Mouse (Mus musculus) layer of hippocampus, postnatal 10 days (tissue): ENCODE measurements at regions not wholly inside any gene's neighbourhood (a gene's known extent, or its start where the extent isn't known, plus 50 kb on each side); places are given as distances from the start of the nearest gene placed in this dataset.

Experiments used
- DNase-seq, 2 experiments: peaks; one replicate each; pipeline ENCODE4 v3.0.0; 2021; ENCODE audit warnings: low spot score in 2 of 2

DNA sequence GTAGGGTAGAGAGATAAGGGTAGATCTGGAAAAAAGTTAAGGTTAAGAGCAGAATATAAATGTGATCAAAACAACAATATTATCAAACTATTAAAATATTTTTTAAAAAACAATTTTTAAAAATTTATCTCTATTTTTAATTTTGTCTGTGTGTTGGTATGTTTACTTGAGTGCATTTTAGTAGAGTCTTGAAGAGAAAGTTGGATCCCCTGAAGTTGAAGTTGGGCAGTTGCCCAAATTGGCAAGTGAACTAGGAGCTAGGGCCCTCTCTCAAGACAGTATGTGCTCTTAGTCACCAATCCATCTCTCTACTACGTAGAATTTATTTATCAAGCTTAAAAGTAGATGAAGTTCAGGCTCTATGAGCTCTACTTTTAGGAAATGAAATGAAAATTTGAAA is 59.9 kb downstream of the Adamts1 start:
- no peak for DNase-seq

DNA sequence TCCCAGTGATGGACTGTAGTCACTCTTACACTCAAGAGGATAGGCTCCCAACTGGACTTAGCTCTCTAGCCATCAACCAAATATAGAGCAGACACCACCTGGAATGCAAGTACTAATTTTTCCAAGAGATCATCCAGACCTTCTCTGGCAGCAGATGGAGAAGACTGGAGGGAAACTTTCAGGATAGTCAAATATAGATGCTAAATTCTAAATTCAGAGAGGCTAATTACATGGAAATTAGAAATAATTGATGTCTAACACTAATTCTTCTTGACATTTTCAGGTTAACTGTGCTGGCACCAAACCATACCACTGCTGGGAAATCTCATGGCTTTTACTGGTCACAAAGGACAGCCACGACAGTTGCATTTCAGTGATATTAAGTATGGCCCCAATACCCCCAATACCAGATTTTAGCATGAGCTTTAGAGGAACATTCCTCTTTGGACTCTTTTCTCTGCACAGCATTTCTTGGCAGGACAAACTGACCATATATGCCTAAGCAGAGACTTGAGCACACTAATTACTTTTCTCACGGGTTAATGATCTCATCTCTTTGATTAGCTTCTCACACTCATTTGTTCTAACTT is 64.2 kb downstream of the Adamts1 start:
- no peak for DNase-seq

DNA sequence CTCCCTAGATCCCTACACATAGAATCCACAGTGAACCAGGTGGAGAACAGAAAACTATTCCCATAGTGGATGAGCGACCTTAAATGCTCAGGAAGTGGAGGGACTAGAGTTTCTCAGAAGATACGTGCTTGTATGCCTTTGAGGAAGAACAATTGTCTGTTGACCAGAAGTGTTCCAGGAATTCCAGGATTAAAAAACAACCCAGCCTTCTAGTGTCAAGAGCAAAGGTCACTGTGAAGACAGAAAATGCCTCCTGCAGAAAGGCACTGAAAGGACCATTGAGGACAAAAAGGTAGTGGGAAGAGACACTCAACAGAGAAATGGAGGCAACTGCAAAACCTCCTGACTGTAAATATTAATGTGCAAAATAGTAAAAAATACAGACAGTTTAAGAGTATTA is 74.9 kb downstream of the Adamts1 start:
- no peak for DNase-seq

GRCm38 (mm10) chr16:85721968-85722367 is 80.9 kb downstream of the Adamts1 start:
- DNase-seq: no peak

DNA sequence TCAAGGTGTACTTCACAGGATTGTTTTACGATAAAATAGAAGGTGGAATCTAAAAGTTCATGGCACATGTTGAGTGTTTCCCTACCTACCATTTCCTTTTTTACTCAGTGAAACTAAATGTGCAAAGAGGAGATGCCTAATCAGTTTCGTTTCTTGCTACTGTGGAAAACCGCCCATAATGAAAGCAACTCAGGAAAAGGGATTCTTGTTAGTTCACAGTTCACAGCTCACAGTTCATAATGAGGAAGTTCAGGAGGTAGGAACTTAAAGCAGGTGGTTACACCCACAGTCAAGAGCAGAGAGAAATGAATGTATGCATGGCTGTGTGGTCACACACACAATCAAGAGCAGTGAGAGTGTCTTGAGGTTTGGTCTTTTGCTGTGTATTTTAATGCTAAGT is 90.6 kb downstream of the Adamts1 start:
- no peak for DNase-seq

DNA sequence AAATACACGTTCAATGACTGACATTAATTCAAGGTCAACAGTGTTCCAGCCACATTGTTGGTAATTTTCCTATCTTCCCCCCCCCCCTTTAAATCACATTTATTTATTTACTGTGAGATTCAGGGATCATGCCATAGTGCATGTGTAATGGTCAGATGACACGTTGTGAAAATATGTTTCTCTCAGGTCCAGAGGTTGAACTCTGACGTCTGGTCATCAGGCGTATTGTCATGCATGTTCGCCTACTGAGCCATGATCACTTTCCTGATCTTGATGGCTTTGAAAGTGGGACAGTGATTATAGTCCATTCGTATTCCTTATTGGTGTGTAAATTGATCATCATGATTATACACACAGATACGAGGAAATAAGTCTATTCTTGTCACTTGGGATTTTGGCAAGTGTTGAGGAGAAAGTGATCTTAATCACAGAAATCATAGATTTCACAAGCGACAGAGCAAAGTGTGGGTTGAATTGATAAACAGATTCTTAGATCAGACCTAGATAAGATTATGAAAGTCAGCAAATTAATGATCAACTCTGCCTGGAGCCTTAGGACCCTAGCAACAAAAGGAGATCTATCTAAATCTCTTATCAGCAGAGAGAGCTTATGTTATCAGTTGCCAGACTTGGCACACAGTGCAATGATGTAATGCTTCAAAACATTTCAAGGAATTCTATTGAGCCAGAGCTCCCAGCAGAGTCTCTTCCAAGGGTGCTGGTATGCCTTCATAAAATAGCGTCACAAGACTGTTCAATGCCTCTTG is 98.5 kb downstream of the Adamts1 start:
- DNase-seq: no peak

GRCm38 (mm10) chr16:85702889-85703480 is 99.9 kb downstream of the Adamts1 start:
- no peak for DNase-seq

- DNase-seq: no peak
Measured at GRCm38 (mm10) chr16:85699329-85699728, 103.6 kb downstream of the Adamts1 start.

DNA sequence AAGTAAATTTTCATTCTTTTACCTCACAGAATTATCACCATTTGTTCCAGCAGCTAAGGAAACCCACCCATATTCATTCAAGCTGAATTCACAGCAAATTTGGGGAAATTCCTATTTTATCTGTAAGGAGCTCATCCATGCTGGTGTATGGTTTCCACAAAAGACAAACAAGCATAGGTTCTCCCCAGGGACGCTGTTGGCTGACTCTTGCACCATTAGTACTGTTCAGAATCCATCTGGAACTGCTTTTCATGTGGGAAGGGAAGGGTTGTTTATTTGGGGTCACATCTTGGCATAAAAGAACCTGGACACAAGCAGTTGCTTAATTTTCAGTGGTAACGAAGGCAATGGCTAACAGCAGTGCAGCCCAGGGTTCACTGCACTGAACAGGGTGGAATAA is 120.2 kb downstream of the Adamts1 start:
- no peak for DNase-seq

- DNase-seq: no peak
Measured at GRCm38 (mm10) chr16:85680351-85680750, 122.6 kb downstream of the Adamts1 start.

- no peak for DNase-seq
Measured at GRCm38 (mm10) chr16:85678781-85679180, 124.1 kb downstream of the Adamts1 start.

DNA sequence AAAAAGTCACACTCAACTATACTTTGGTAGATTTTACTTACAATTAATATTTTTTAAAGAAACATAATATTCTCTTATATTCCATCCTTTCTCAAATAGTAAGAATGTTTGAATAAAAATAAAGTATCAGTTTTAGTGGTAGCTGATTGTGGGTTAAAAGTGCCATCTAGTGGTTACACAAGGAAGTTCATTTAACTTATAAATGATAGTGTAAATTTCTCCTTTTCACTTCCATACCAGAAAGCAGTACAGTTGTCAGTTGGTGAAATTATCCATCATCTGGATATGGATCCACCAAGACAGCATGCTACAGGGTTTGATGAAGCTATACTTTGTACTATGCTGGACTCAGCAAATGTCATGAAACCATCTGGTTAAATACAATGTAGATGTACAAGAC is 124.7 kb downstream of the Adamts1 start:
- DNase-seq: no peak

GRCm38 (mm10) chr16:85677027-85677426 is 123.8 kb upstream of the Cyyr1 start:
- peak; percentile 27 to 47 for DNase-seq

DNA sequence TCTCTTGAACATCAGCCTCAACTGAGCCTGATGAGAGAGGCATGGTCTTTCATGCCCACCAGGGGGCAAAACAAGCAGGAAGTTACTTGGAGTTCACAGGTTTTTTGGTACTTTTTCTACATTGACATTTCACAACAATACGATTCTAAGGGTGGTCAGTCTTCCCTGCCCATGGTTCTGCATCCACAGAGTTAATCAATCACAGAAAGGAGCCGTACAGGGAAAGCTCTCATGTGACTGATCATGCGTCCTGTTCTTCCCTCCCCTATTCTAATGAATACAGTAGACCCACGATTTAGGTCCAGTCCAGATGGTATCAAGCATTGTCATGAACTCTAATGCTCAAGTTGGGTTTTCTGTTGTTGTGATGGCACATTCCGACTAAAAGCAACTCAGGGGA is 115.6 kb upstream of the Cyyr1 start:
- no peak for DNase-seq

DNA sequence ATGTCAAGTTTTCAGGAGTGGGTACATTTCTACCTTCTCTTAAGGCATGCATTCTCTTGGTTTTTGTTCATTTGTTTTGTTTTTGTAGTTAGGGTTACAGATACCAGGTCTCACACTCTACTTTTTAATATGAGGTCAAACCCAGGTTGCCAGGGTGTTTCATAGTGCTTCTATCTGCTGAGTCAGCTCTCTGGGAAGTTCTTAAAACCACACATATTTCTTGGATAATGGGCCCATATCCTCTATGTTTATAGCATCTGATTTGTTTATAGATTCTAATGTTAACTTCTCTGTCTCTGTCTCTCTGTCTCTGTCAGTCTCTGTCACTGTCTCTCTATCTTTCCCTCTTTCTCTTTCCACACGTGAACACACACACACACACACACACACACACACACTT is 114.6 kb upstream of the Cyyr1 start:
- DNase-seq: no peak

DNA sequence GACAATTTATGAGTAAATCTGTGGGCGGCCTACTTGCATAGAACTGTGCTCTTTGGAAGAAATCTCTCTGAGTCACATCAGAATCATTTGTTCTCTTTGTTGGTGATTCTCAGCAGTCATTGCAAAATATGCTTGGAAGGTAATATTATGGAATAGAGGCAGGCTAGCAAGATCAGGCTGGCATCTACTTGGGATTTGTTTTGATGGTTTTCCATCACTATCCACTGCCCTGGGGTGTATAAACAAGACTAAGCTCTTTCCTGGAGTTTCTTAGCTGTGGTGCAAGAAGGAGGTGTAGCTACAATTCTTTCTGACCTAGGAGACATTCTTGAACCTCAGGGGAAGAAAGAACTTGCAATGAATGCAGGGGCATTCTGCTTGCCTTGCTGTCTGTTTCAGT is 96.3 kb upstream of the Cyyr1 start:
- no peak for DNase-seq

- DNase-seq: no peak
Measured at GRCm38 (mm10) chr16:85640992-85641391, 87.8 kb upstream of the Cyyr1 start.

GRCm38 (mm10) chr16:85637079-85637478 is 83.9 kb upstream of the Cyyr1 start:
- no peak for DNase-seq

DNA sequence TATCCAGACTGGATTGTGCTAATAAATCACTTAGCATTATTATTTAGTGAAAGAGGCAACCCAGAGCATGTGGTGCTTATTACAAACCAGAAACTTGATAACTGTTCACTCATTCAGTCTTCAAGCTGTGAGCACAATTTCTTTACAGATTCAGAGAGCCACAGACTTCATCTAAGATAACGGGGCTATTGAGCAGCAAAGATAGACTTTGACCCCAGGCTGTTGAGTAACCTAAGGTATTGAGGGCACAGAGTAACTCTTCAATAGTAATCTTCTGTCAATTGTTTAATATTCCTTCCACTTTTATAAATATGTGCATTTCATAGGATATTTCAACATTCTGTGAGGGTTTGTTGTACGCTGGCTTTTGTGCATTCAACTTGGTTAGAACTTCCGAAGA is 76.5 kb upstream of the Cyyr1 start:
- no peak for DNase-seq

DNA sequence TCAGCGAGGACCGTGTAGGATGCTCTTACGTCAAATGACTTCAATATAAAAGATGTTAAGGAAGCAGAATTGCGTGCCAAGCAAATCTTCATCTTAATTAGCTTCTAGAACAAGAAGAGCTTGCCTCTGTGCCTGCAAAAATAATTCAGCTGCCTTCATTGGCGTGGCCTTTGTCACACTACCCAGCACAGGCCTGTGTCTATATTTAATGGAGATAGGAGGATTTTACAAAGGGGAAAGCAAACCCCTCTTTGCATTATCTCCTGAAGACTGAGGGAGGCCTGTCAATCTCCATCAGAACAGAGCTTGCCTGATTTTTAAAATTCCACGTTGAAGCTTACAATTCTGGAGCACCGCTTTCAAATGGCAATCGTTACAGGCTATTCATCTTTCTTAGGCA is 71.3 kb upstream of the Cyyr1 start:
- no peak for DNase-seq

DNA sequence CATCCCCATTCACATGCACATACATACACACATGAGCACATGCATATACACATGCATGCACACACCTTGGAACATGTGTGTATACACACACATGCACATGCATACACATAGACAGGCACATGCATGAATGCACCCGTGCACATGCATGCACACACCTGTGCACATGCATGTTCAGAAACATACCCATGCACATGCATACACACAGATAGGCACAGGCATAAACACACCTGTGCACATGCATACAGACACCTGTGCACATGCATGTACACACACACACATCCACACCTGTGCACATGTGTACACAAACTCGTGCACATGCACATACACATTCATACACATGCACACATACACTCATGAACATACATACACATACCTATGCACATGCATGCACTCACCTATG is 50.9 kb upstream of the Cyyr1 start:
- no peak for DNase-seq
